Mouse (Mus musculus) cerebellum, postnatal 25 days (tissue): ENCODE data around the gene Hist1h2ai.

ENCODE experiments used
- DNase-seq, 2 experiments: peaks; one replicate each; pipeline ENCODE4 v3.0.0; 2021; ENCODE audit warnings: mixed read lengths in 2 of 2

Hist1h2ai gene

GRCm38 (mm10) chr13:21715864-21716539, at the start of gene Hist1h2ai, which contains the start of gene Hist1h2bl:
TSS of gene Hist1h2ai (plus strand) at chr13:21716422.
TSS of gene Hist1h2bl (minus strand) at chr13:21716143.
- peak; percentile 80 to 81 for DNase-seq

GRCm38 (mm10) chr13:21677305-21677704, 38.9 kb upstream of the Hist1h2ai start, which contains the start of gene Olfr1360:
TSS of gene Olfr1360 (minus strand) at chr13:21677405.
- DNase-seq, result no peak

- DNase-seq, result no peak
These were observed 18.4 kb upstream of the Hist1h2ai start, which contains the start of gene Olfr1359 for GRCm38 (mm10) chr13:21697811-21698210. TSS of gene Olfr1359 (plus strand) at chr13:21698111.

GRCm38 (mm10) chr13:21706669-21707068, 9.6 kb upstream of the Hist1h2ai start:
- DNase-seq, result no peak

GRCm38 (mm10) chr13:21710031-21710711, 6.1 kb upstream of the Hist1h2ai start:
- peak; percentile 91 to 93 for DNase-seq

- peak; percentile 79 to 87 for DNase-seq
These were observed 5.2 kb upstream of the Hist1h2ai start for GRCm38 (mm10) chr13:21710821-21711525.

GRCm38 (mm10) chr13:21711698-21712097, 4.5 kb upstream of the Hist1h2ai start:
- no peak for DNase-seq

GRCm38 (mm10) chr13:21714725-21715124, 1.5 kb upstream of the Hist1h2ai start:
- peak; percentile 70 to 75 for DNase-seq

GRCm38 (mm10) chr13:21715131-21715863, 925 bp upstream of the Hist1h2ai start:
- DNase-seq, result no peak

GRCm38 (mm10) chr13:21716540-21717391, 544 bp downstream of the Hist1h2ai start:
- peak in 1 of 2 experiments; percentile 11 for DNase-seq

- peak; percentile 71 to 78 for DNase-seq
These were observed 1.5 kb downstream of the Hist1h2ai start, which contains the start of gene Hist1h3h for GRCm38 (mm10) chr13:21717397-21718357. TSS of gene Hist1h3h (plus strand) at chr13:21717659.

- no peak for DNase-seq
These were observed 2.3 kb downstream of the Hist1h2ai start for GRCm38 (mm10) chr13:21718381-21719080.

- peak in 1 of 2 experiments; percentile 59 for DNase-seq
These were observed 5.0 kb downstream of the Hist1h2ai start for GRCm38 (mm10) chr13:21721107-21721756.

GRCm38 (mm10) chr13:21721757-21722372, 5.6 kb downstream of the Hist1h2ai start, which contains the start of gene Hist1h2bm:
TSS of gene Hist1h2bm (plus strand) at chr13:21722044.
- peak; percentile 66 to 68 for DNase-seq

- no peak for DNase-seq
These were observed 6.2 kb downstream of the Hist1h2ai start for GRCm38 (mm10) chr13:21722373-21722925.

- DNase-seq, result no peak
These were observed 7.0 kb downstream of the Hist1h2ai start for GRCm38 (mm10) chr13:21722993-21723836.

- no peak for DNase-seq
These were observed 11.8 kb downstream of the Hist1h2ai start for GRCm38 (mm10) chr13:21727948-21728572.
